Mouse (Mus musculus): ENCODE measurements around the gene Rasgrf1. TPM values are rescaled to one million over a fixed set of nuclear protein-coding genes. Genes with fewer than 3 reads are reported as not detected.

Rasgrf1 gene
- total and polyA plus RNA-seq, 2 experiments from 2014 or later = 28.3 to 53.4 TPM

DNA sequence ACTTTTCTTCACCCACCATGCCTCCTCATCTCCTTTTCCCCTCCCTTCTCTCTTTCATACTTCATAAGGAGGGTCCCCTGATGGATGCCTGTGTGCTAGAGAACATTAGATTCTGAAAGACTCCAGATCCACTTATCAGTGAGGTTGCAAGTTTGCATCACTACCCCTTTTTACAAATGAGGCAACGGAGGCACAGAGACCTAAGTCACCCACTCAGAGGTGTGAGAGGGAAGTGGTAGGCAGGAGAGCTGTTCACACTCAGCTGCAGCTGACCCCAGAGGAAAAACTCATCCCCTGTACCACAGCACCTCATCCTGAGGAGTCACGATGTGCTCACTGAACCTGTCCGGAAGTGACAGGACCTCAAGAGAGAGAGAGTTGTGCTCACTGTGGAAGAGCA is 96.7 kb downstream of the Rasgrf1 start:
- ATAC-seq (no peak), DNase-seq (ENCODE audit: low spot score) (no peak)
- TF ChIP-seq CTCF (IDR thresholded peaks at IDR 0.05; ENCODE audit: low read depth) = no peak
- Histone ChIP-seq H3K4me1 (ENCODE audit: insufficient read depth, low read length) (no peaks in the 10 kb centered on the region), H3K9me3 (ENCODE audit: low read length) (no peaks in the 10 kb centered on the region), H3K36me3 (ENCODE audit: insufficient read depth, low read length) (no peaks in the 10 kb centered on the region), H3K4me2 (ENCODE audit: low read depth, low read length) (no peak overlapping the region), H3K27ac (no peak overlapping the region), H3K27me3 (ENCODE audit: insufficient read depth, low read length) (no peaks in the 10 kb centered on the region), H3K4me3 (ENCODE audit: low read length) (no peak overlapping the region), H3K9ac (replicated peaks; ENCODE audit: low read length) (no peak overlapping the region)
- 97% methylated on average over 3 of the region's 3 CpGs for WGBS

GRCm38 (mm10) chr9:90007094-90007493 is 97.4 kb downstream of the Rasgrf1 start:
- DNase-seq (ENCODE audit: low spot score) (no peak), ATAC-seq (no peak)
- 16% methylated on average over 2 of the region's 2 CpGs for WGBS
- Histone ChIP-seq H3K4me2 (ENCODE audit: low read depth, low read length) (no peak overlapping the region), H3K27ac (no peak overlapping the region), H3K27me3 (ENCODE audit: insufficient read depth, low read length) (no peaks in the 10 kb centered on the region), H3K36me3 (ENCODE audit: insufficient read depth, low read length) (no peaks in the 10 kb centered on the region), H3K4me3 (ENCODE audit: low read length) (no peak overlapping the region), H3K9me3 (ENCODE audit: low read length) (no peaks in the 10 kb centered on the region), H3K9ac (replicated peaks; ENCODE audit: low read length) (no peak overlapping the region), H3K4me1 (ENCODE audit: insufficient read depth, low read length) (no peaks in the 10 kb centered on the region)
- no peak for TF ChIP-seq CTCF (IDR thresholded peaks at IDR 0.05; ENCODE audit: low read depth)

GRCm38 (mm10) chr9:90008138-90008537 is 98.4 kb downstream of the Rasgrf1 start:
- Histone ChIP-seq H3K27me3 (ENCODE audit: insufficient read depth, low read length) (no peaks in the 10 kb centered on the region), H3K4me2 (ENCODE audit: low read depth, low read length) (no peak overlapping the region), H3K9ac (replicated peaks; ENCODE audit: low read length) (no peak overlapping the region), H3K4me1 (ENCODE audit: insufficient read depth, low read length) (no peaks in the 10 kb centered on the region), H3K9me3 (ENCODE audit: low read length) (no peaks in the 10 kb centered on the region), H3K4me3 (ENCODE audit: low read length) (no peak overlapping the region), H3K27ac (no peak overlapping the region), H3K36me3 (ENCODE audit: insufficient read depth, low read length) (no peaks in the 10 kb centered on the region)
- 85% methylated on average over 6 of the region's 6 CpGs for WGBS
- ATAC-seq (no peak), DNase-seq (ENCODE audit: low spot score) (no peak)
- no peak for TF ChIP-seq CTCF (IDR thresholded peaks at IDR 0.05; ENCODE audit: low read depth)

- Histone ChIP-seq H3K27me3 (ENCODE audit: insufficient read depth, low read length) (no peaks in the 10 kb centered on the region), H3K4me3 (ENCODE audit: low read length) (no peak overlapping the region), H3K9ac (replicated peaks; ENCODE audit: low read length) (no peak overlapping the region), H3K4me1 (ENCODE audit: insufficient read depth, low read length) (no peaks in the 10 kb centered on the region), H3K27ac (no peak overlapping the region), H3K9me3 (ENCODE audit: low read length) (no peaks in the 10 kb centered on the region), H3K36me3 (ENCODE audit: insufficient read depth, low read length) (no peaks in the 10 kb centered on the region), H3K4me2 (ENCODE audit: low read depth, low read length) (no peak overlapping the region)
- WGBS = 66% methylated on average over 2 of the region's 2 CpGs
- ATAC-seq (no peak), DNase-seq (ENCODE audit: low spot score) (no peak)
- TF ChIP-seq CTCF (IDR thresholded peaks at IDR 0.05; ENCODE audit: low read depth) = no peak
Measured at GRCm38 (mm10) chr9:90011849-90012248, 102.1 kb downstream of the Rasgrf1 start.

GRCm38 (mm10) chr9:90014649-90015048 is 104.9 kb downstream of the Rasgrf1 start:
- H3K27ac ChIP-seq = no peak overlapping the region
- 87% methylated on average over 3 of the region's 3 CpGs for WGBS
- no peaks in the 10 kb centered on the region for H3K4me1 ChIP-seq (ENCODE audit: insufficient read depth, low read length)
- no peaks in the 10 kb centered on the region for H3K36me3 ChIP-seq (ENCODE audit: insufficient read depth, low read length)
- H3K4me2 ChIP-seq (ENCODE audit: low read depth, low read length) = no peak overlapping the region
- H3K4me3 ChIP-seq (ENCODE audit: low read length) = no peak overlapping the region
- H3K9ac ChIP-seq (replicated peaks; ENCODE audit: low read length) = no peak overlapping the region
- DNase-seq (ENCODE audit: low spot score) (no peak), ATAC-seq (no peak)
- no peaks in the 10 kb centered on the region for H3K9me3 ChIP-seq (ENCODE audit: low read length)
- no peak for TF ChIP-seq CTCF (IDR thresholded peaks at IDR 0.05; ENCODE audit: low read depth)
- H3K27me3 ChIP-seq (ENCODE audit: insufficient read depth, low read length) = no peaks in the 10 kb centered on the region

DNA sequence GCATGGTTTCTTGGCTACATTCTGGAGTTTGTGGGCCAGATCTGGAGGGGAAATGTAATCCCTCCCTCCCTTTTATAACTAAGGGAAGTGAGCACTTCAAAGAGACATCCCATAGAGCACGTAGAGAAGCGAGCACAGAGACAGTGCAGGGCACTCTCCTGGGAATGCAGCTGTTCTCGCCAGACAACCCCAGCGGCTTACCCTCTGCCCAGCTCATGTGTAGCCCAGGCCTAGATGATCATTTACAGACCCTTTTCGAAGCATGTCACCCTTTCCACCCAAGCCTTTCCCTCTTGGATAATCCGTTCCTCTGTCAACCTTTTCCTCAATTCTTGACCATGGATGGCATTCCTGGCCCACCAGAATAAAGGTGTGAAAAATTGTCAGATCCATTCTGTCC is 106.5 kb downstream of the Rasgrf1 start:
- 81% methylated on average over 6 of the region's 6 CpGs for WGBS
- Histone ChIP-seq H3K4me1 (ENCODE audit: insufficient read depth, low read length) (no peaks in the 10 kb centered on the region), H3K9ac (replicated peaks; ENCODE audit: low read length) (no peak overlapping the region), H3K4me2 (ENCODE audit: low read depth, low read length) (no peak overlapping the region), H3K36me3 (ENCODE audit: insufficient read depth, low read length) (no peaks in the 10 kb centered on the region), H3K27ac (no peak overlapping the region), H3K4me3 (ENCODE audit: low read length) (no peak overlapping the region), H3K9me3 (ENCODE audit: low read length) (no peaks in the 10 kb centered on the region), H3K27me3 (ENCODE audit: insufficient read depth, low read length) (no peaks in the 10 kb centered on the region)
- TF ChIP-seq CTCF (IDR thresholded peaks at IDR 0.05; ENCODE audit: low read depth) = no peak
- ATAC-seq (no peak), DNase-seq (ENCODE audit: low spot score) (no peak)

DNA sequence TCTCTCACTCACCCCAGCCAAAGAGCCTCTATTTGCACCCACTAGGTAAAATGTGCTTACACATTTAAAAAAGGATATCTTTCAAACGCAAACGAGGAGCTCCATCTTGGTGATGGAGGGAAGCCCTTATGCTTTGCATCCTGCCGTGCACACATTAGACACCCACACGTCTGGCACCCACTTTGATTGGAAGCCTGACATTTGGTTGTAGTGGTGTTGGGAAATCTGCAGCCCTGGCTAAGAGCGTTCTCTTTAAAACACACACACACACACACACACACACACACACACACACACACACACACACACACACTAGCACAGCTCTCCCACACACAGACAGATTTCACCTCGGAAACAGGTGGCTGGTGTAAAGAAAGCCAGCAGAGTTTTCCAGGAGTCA is 111.2 kb downstream of the Rasgrf1 start:
- no peak for DNase-seq (ENCODE audit: low spot score)
- Histone ChIP-seq H3K4me2 (ENCODE audit: low read depth, low read length) (no peak overlapping the region), H3K27me3 (ENCODE audit: insufficient read depth, low read length) (no peaks in the 10 kb centered on the region), H3K9ac (replicated peaks; ENCODE audit: low read length) (no peak overlapping the region), H3K36me3 (ENCODE audit: insufficient read depth, low read length) (no peaks in the 10 kb centered on the region), H3K27ac (no peak overlapping the region), H3K9me3 (ENCODE audit: low read length) (no peaks in the 10 kb centered on the region), H3K4me1 (ENCODE audit: insufficient read depth, low read length) (no peaks in the 10 kb centered on the region), H3K4me3 (ENCODE audit: low read length) (no peak overlapping the region)
- 84% methylated on average over 6 of the region's 6 CpGs for WGBS
- TF ChIP-seq CTCF (IDR thresholded peaks at IDR 0.05; ENCODE audit: low read depth) = no peak
- ATAC-seq = no peak
